Mouse (Mus musculus): ENCODE measurements around the gene Itgb1. TPM values are rescaled to one million over a fixed set of nuclear protein-coding genes. Genes with fewer than 3 reads are reported as not detected.

Itgb1 gene
- total and polyA plus RNA-seq, 3 experiments = 62.4 to 172 (median 127) TPM

GRCm38 (mm10) chr8:128663106-128663505, 22.3 kb upstream of the Itgb1 start:
- no peaks in the 10 kb centered on the region for H3K79me2 ChIP-seq (replicated peaks; ENCODE audit: control insufficient read depth, extremely low read depth, insufficient read depth, poor library complexity, severe bottlenecking)
- H3K4me1 ChIP-seq (ENCODE audit: control insufficient read depth in 1 of 2, insufficient read depth in 2 of 2) = peaks cover 8 to 60% of the 10 kb centered on the region in 2 experiments
- dilution Hi-C loops (cut with MboI; ENCODE audit: extremely low pct_ligation_motif_present, extremely low pct_unique_long_range_greater_than_20kb, low sequenced_read_pairs) = no loop called here
- peaks cover 5% of the 10 kb centered on the region for H3K9me3 ChIP-seq (replicated peaks; ENCODE audit: low read length)
- no peak for TF ChIP-seq ETS1 (conservative IDR thresholded peaks at IDR 0.05; ENCODE audit: low read depth, low read length)
- no peak for TF ChIP-seq NRF1 (IDR thresholded peaks at IDR 0.05; ENCODE audit: low read depth, low read length)
- no peak for TF ChIP-seq JUN (IDR thresholded peaks at IDR 0.05; ENCODE audit: insufficient read depth, low read depth, low read length)
- TF ChIP-seq ZNF384 (IDR thresholded peaks at IDR 0.05; ENCODE audit: low read depth, low read length) = no peak
- no peak for TF ChIP-seq ZMIZ1 (IDR thresholded peaks at IDR 0.05; ENCODE audit: low read depth, low read length)
- no peak overlapping the region for H3K9ac ChIP-seq (ENCODE audit: insufficient read depth, low read depth)
- in situ Hi-C loops (cut with MboI; ENCODE audit: low pct_ligation_motif_present, low pct_unique_long_range_greater_than_20kb, low sequenced_read_pairs) = no loop called here
- no peaks in the 10 kb centered on the region for H3K36me3 ChIP-seq (replicated peaks in 1 of 2; ENCODE audit: control insufficient read depth in 1 of 2, insufficient read depth in 1 of 2, low read length in 1 of 2)
- H3K27ac ChIP-seq (ENCODE audit: insufficient read depth, low read depth) = no peak overlapping the region
- H3K4me3 ChIP-seq (replicated peaks in 1 of 3; ENCODE audit: low read depth in 2 of 3, low read length in 2 of 3, poor library complexity in 1 of 3) = no peak overlapping the region
- DNase-seq (ENCODE audit: extremely low read depth) = no peak
- H3K27me3 ChIP-seq (replicated peaks) = no peaks in the 10 kb centered on the region
- no peak overlapping the region for H3K4me2 ChIP-seq (ENCODE audit: insufficient read depth, low read depth, poor library complexity, severe bottlenecking)

GRCm38 (mm10) chr8:128666576-128667263, 18.7 kb upstream of the Itgb1 start:
- Histone ChIP-seq H3K4me3 (replicated peaks in 1 of 3; ENCODE audit: low read depth in 2 of 3, low read length in 2 of 3, poor library complexity in 1 of 3) (no peak overlapping the region), H3K36me3 (replicated peaks in 1 of 2; ENCODE audit: control insufficient read depth in 1 of 2, insufficient read depth in 1 of 2, low read length in 1 of 2) (no peaks in the 10 kb centered on the region), H3K27ac (ENCODE audit: insufficient read depth, low read depth) (no peak overlapping the region), H3K9ac (ENCODE audit: insufficient read depth, low read depth) (no peak overlapping the region), H3K4me1 (ENCODE audit: control insufficient read depth in 1 of 2, insufficient read depth in 2 of 2) (peaks cover 8 to 71% of the 10 kb centered on the region in 2 experiments), H3K9me3 (replicated peaks; ENCODE audit: low read length) (no peaks in the 10 kb centered on the region), H3K79me2 (replicated peaks; ENCODE audit: control insufficient read depth, extremely low read depth, insufficient read depth, poor library complexity, severe bottlenecking) (no peaks in the 10 kb centered on the region), H3K4me2 (ENCODE audit: insufficient read depth, low read depth, poor library complexity, severe bottlenecking) (no peak overlapping the region), H3K27me3 (replicated peaks) (no peaks in the 10 kb centered on the region)
- in situ Hi-C loops (cut with MboI; ENCODE audit: low pct_ligation_motif_present, low pct_unique_long_range_greater_than_20kb, low sequenced_read_pairs) = no loop called here
- DNase-seq (ENCODE audit: extremely low read depth) = no peak
- TF ChIP-seq MAX (IDR thresholded peaks at IDR 0.05; ENCODE audit: low read length) (no peak), RCOR1 (conservative IDR thresholded peaks at IDR 0.05; ENCODE audit: low read depth, low read length) (no peak), ZC3H11A (IDR thresholded peaks at IDR 0.05; ENCODE audit: low read depth, low read length) (no peak), GABPA (IDR thresholded peaks at IDR 0.05; ENCODE audit: insufficient replicate concordance, low read depth, low read length) (no peak), USF2 (conservative IDR thresholded peaks at IDR 0.05; ENCODE audit: low read depth, low read length) (no peak), KAT2A (IDR thresholded peaks at IDR 0.05; ENCODE audit: insufficient replicate concordance, low read length) (no peak), JUN (IDR thresholded peaks at IDR 0.05; ENCODE audit: insufficient read depth, low read depth, low read length) (no peak), MXI1 (IDR thresholded peaks at IDR 0.05; ENCODE audit: low read depth, low read length) (no peak), HCFC1 (IDR thresholded peaks at IDR 0.05; ENCODE audit: low read depth, low read length) (no peak), RAD21 (IDR thresholded peaks at IDR 0.05; ENCODE audit: low read depth, low read length) (no peak), NRF1 (IDR thresholded peaks at IDR 0.05; ENCODE audit: low read depth, low read length) (no peak), POLR2A (IDR thresholded peaks at IDR 0.05; ENCODE audit: low read depth, low read length) (no peak)
- dilution Hi-C loops (cut with MboI; ENCODE audit: extremely low pct_ligation_motif_present, extremely low pct_unique_long_range_greater_than_20kb, low sequenced_read_pairs) = no loop called here

Measured in CH12.LX (cell line).